Comparison of ENCODE assay signal across 18 mouse cellular contexts in the genomic region with DNA sequence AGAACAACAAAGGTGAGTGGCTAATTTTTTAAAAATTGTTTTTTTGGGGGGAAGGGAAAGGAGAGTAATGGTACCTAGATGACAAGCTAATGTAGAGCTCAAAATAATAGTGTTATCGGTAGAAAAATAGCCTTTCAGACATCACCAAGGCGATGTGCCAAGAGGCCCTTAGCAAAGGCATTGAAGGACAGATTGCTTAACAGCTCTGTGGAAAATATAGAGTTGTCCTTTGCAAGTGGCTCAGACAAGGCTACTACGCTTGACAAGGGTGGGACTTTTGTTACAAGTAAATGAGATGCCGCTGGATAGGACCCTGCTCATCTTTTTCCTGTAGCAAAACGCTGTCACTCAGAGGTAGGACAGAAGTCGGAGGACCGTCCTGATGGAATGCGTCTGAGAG. TPM values are rescaled to one million over a fixed set of nuclear protein-coding genes. Genes with fewer than 3 reads are reported as not detected.
DNase-seq lines count a peak whose midpoint lies in the region; ATAC-seq and TF ChIP-seq lines count a peak whose summit lies in the region.
"Had no signal": no experiment of that assay in that cellular context is flagged by ENCODE, and none has a peak within 500 bp of the region (broad histone marks: within the 10 kb centered on the region; RNA-seq: fewer than 3 reads in every experiment).

No protein-coding gene starts in this region.

- H3K27me3 ChIP-seq in heart, embryonic 10.5 days (ENCODE audit: insufficient read depth, poor library complexity, severe bottlenecking), result no peaks in the 10 kb centered on the region
- H3K27me3 ChIP-seq in lung, embryonic 16.5 days (ENCODE audit: control insufficient read depth, insufficient read depth, low read depth, low read length), result no peaks in the 10 kb centered on the region
- H3K27me3 ChIP-seq: hindbrain, embryonic 13.5 days; liver, embryonic 15.5 days; midbrain, embryonic 15.5 days; neural tube, embryonic 13.5 days had no signal

- no peak overlapping the region for H3K27ac ChIP-seq in heart, embryonic 10.5 days
- no peak overlapping the region for H3K27ac ChIP-seq in lung, embryonic 16.5 days (ENCODE audit: low read length)
- H3K27ac ChIP-seq: embryonic facial prominence, embryonic 10.5 days; hindbrain, embryonic 13.5 days; limb, embryonic 10.5 days; liver, embryonic 15.5 days; midbrain, embryonic 15.5 days; neural tube, embryonic 13.5 days had no signal

- intact Hi-C loops in heart, postnatal 36 days (cut with DNase I), result no loop called here

- no peaks in the 10 kb centered on the region for H3K36me3 ChIP-seq in heart, embryonic 10.5 days
- no peaks in the 10 kb centered on the region for H3K36me3 ChIP-seq in lung, embryonic 16.5 days (ENCODE audit: control insufficient read depth, insufficient read depth, low read length)
- H3K36me3 ChIP-seq: embryonic facial prominence, embryonic 10.5 days; G1E; hindbrain, embryonic 13.5 days; limb, embryonic 10.5 days; liver, embryonic 15.5 days; midbrain, embryonic 15.5 days; neural tube, embryonic 13.5 days had no signal

- no peak overlapping the region for H3K4me2 ChIP-seq in lung, embryonic 16.5 days (ENCODE audit: low read depth, low read length)
- H3K4me2 ChIP-seq: hindbrain, embryonic 13.5 days; liver, embryonic 15.5 days; midbrain, embryonic 15.5 days; neural tube, embryonic 13.5 days had no signal

- no peaks in the 10 kb centered on the region for H3K9me3 ChIP-seq in heart, embryonic 10.5 days
- H3K9me3 ChIP-seq in lung, embryonic 16.5 days (ENCODE audit: control insufficient read depth, low read length), result no peaks in the 10 kb centered on the region
- H3K9me3 ChIP-seq: embryonic facial prominence, embryonic 10.5 days; hindbrain, embryonic 13.5 days; limb, embryonic 10.5 days; liver, embryonic 15.5 days; midbrain, embryonic 15.5 days; neural tube, embryonic 13.5 days had no signal

- 52% methylated on average over 8 of the region's 8 CpGs for WGBS in heart, embryonic 10.5 days
- 59% methylated on average over 8 of the region's 8 CpGs for WGBS in lung, embryonic 16.5 days

- no peak overlapping the region for H3K4me3 ChIP-seq in heart, embryonic 10.5 days
- no peak overlapping the region for H3K4me3 ChIP-seq in lung, embryonic 16.5 days (ENCODE audit: low read length)
- H3K4me3 ChIP-seq: embryonic facial prominence, embryonic 10.5 days; hindbrain, embryonic 13.5 days; limb, embryonic 10.5 days; liver, embryonic 15.5 days; midbrain, embryonic 15.5 days; neural tube, embryonic 13.5 days had no signal

- no peak for TF ChIP-seq POLR2A in brain, embryonic 14.5 days (IDR thresholded peaks at IDR 0.05; ENCODE audit: borderline replicate concordance, extremely low read depth, insufficient read depth, insufficient read length, poor library complexity, severe bottlenecking)

- H3K4me1 ChIP-seq in heart, embryonic 10.5 days, result peaks cover 10% of the 10 kb centered on the region; the same call in 1 of the 2 replicates
- H3K4me1 ChIP-seq in lung, embryonic 16.5 days (replicated peaks; ENCODE audit: control insufficient read depth, insufficient read depth, low read length), result no peaks in the 10 kb centered on the region; the same call in 1 of the 2 replicates
- H3K4me1 ChIP-seq: embryonic facial prominence, embryonic 10.5 days; limb, embryonic 10.5 days had no signal

- 0 out of 2 replicates have a peak, but pooled peaks have one; percentile 31 for ATAC-seq in lung, embryonic 16.5 days (ENCODE audit: low read depth)
- ATAC-seq in granulocyte monocyte progenitor cell, adult 5-6 weeks (replicated peaks; ENCODE audit: poor library complexity, severe bottlenecking), result no peak
- no peak for ATAC-seq in erythroblast, adult 5-6 weeks (replicated peaks; ENCODE audit: low FRiP score, poor library complexity, severe bottlenecking)

- no peak for TF ChIP-seq CTCF in brain, embryonic 14.5 days (IDR thresholded peaks at IDR 0.05; ENCODE audit: borderline replicate concordance, extremely low read depth, insufficient read depth, insufficient read length)

- H3K9ac ChIP-seq in lung, embryonic 16.5 days (ENCODE audit: low read length), result no peak overlapping the region
- H3K9ac ChIP-seq: hindbrain, embryonic 13.5 days; liver, embryonic 15.5 days; midbrain, embryonic 15.5 days; neural tube, embryonic 13.5 days had no signal

- peak; percentile 82 for DNase-seq in heart, adult 11 months
- no peak for DNase-seq in heart, embryonic 10.5 days (ENCODE audit: low spot score)
- DNase-seq in lung, postnatal 14 days, result no peak
- peak; percentile 46 for DNase-seq in brain, embryonic 14.5 days (ENCODE audit: low read depth)
- DNase-seq in heart, postnatal 36 days, result peak; percentile 19 to 30
- DNase-seq: cerebellum, adult 9-11 months; right cerebral cortex, adult 18-20 months had no signal

RNA-seq across cellular contexts. Expression of gene Gpr39, which starts 25.5 kb away (rescaled TPM):
- 3.1 and 4.5 TPM in 2 replicates for polyA plus RNA-seq in heart, embryonic 10.5 days (2016; fragmentation: Nextera tagmentation; extraction: Ambion mirVana)
- polyA plus RNA-seq in lung, embryonic 16.5 days (2015; fragmentation: Nextera tagmentation; extraction: Ambion mirVana), result 4.6 and 4.9 TPM in 2 replicates
- 0.14 and 0.22 TPM in 2 replicates for polyA plus RNA-seq in brain, embryonic 14.5 days (2012; rRNA removed)
- total RNA-seq in heart, postnatal 36 days (2021), result under 1 TPM; 0.41 to 0.69 TPM
- total RNA-seq in granulocyte monocyte progenitor cell, adult 5-6 weeks (2014; fragmentation: Nextera tagmentation), result not detected in 2 replicates
- total RNA-seq in granulocyte monocyte progenitor cell, adult 5-6 weeks (2017), result 0.04 TPM in 1 of 2 replicates, not detected in the other
- total RNA-seq in erythroblast, adult 5-6 weeks (2015; ENCODE audit: low replicate concordance), result not detected in 2 replicates
- not detected in 2 replicates for total RNA-seq in erythroblast, adult 5-6 weeks (2017; ENCODE audit: low replicate concordance)
- total RNA-seq: gastrocnemius, adult 18-20 months had no signal
- polyA plus RNA-seq: G1E; limb, embryonic 10.5 days; midbrain, embryonic 15.5 days; neural tube, embryonic 13.5 days had no signal

Comparison
In these comparisons a context has a peak if more than half of its experiments do, and no peak if none do; other contexts are left out.
1. DNase-seq: peak in heart, adult 11 months (single experiment), brain, embryonic 14.5 days (single experiment) and heart, postnatal 36 days (2 of 2); none in heart, embryonic 10.5 days (single experiment) and lung, postnatal 14 days (single experiment).